Mouse (Mus musculus) retina, embryonic 14.5 days (tissue): ENCODE measurements around the gene Nrxn2.

Source experiments
- DNase-seq: peaks from one replicate; pipeline ENCODE4 v3.0.0-alpha.2; 2015; ENCODE audit warnings: low spot score

The Nrxn2 gene

DNA sequence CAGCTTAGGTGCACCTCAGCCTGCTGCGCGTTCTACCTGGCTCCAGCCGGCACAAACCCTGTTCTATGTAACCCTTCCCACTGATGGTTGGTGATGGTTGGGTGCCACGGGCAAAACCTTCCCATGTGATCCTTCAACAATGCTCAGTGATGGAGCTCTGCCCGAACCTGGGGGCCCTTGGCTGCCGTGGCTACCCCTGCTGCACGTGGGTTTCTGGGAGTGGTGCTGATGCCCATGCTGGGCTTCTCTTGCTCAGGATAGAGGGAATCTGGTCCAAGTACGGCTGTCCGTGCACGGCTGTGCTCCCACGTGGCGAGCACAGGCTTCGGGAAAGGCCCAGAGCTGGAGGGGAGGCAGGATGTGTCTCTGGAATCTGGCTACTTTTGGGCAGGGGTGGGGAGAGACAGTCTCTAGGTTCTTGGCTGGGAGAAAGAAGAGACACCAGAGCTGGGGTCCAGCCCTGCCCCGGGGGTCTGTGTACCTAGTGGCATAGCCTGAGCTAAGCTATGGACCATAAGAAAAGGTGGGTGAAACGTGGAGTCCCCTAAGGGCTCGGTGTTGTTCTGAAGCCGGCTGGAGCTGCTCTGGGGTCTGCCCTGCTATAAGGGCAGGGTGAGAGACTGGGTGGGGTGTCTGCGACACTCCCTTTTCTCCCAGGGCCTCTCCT, 76.1 kb downstream of the Nrxn2 start:
- DNase-seq, result no peak

DNA sequence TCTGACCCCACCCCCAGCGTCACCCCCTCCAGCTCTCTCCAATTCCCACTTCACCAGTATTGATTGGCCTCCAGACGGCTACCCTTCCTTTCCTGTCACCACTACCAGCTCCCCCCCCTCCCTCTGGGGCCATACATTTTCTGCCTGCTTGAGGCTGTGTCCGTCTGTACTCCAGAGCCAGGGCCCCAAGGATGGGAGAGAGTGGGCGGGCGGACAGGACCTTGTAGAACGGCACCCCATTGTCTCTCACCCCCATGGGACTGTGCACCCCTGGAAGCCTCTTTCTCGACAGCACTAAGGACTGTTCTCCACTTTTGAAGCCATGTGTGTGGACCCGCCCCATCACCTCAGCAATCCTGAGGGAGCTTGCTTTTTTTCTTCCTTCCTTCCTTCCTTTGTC, 77.2 kb downstream of the Nrxn2 start:
- no peak for DNase-seq

DNA sequence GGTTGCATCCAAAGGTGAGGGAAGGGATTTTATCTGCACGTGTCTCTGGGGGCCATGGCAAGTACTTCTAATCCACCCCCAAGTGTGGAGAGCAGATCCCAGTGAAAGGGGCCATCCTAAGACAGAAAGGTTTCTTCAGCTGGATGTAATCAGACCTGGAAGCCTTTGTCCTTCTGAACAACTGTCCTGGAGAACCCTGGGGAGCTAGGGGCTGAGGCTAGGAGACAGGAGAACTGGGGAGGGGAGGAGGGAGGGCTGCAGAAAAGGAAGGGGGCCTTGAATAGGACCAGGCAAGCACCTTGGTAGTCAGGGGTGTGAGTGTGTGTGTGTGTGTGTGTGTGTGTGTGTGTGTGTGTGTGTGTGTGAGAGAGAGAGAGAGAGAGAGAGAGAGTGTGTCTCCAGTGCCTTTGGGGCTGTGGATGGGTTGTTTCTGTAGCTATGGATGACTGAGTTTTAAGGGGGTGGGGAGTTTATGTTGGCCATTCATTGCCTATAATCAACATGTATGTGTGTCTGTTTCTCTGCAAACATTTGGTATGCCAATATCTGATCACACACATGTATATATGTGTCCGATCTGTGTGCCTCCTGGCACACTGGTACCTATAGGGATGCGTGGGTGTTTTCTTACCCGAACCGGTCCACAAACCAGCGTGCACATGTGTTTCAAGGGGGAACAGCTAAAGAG, 78.1 kb downstream of the Nrxn2 start:
- no peak for DNase-seq

DNA sequence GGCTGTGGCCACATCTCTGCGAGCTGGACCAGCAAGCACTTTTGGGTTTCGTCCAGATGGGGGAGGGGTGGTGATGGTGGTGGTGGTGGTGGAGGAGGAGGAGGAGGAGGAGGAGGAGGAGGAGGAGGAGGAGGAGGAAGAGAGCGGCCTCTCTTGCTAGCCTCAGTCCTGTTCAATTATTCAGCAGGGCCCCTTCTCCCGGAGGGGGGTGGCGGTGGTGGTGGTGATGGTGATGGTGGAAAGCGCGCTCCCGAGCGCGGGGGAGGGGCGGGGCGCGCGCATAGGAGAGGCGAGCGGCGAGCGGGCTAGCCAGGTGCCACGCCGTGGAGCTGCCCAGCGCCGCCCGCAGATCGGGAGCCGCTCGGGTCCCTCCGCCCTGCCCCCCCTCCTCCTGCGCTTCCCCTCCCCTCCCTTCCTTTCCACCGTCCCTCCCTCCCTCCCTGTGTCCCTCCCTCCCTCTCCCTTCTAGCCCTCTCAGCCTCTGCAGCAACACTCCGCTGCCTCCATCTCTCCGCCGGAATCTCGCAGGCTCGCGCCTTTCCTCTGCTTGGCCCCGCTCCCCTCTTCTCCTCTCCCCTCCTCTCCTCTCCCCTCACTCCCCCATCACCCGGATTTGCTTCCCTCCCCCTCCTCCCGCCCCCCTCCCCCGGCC, 78.7 kb downstream of the Nrxn2 start:
- peak; percentile 71 for DNase-seq

DNA sequence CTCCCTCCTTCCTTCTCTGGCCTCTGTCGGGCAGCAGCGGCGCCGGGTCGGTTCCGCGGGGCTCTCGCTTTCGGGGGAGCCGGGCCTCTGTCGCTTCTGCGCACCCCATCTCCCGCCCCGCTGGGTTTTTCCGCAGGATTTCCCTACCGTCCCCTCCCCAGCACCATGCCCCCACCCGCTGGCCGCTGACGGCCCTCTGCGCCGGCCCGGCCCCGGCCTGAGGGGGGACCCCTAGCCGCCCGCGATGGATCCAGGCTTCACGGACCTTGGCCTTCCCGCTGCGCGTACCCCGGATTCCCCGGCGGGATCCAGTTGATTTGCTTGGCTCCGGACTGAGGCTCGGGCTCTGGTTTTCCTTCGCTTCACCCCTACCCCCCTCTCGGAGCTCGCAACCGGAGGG, 79.3 kb downstream of the Nrxn2 start:
- no peak for DNase-seq

DNA sequence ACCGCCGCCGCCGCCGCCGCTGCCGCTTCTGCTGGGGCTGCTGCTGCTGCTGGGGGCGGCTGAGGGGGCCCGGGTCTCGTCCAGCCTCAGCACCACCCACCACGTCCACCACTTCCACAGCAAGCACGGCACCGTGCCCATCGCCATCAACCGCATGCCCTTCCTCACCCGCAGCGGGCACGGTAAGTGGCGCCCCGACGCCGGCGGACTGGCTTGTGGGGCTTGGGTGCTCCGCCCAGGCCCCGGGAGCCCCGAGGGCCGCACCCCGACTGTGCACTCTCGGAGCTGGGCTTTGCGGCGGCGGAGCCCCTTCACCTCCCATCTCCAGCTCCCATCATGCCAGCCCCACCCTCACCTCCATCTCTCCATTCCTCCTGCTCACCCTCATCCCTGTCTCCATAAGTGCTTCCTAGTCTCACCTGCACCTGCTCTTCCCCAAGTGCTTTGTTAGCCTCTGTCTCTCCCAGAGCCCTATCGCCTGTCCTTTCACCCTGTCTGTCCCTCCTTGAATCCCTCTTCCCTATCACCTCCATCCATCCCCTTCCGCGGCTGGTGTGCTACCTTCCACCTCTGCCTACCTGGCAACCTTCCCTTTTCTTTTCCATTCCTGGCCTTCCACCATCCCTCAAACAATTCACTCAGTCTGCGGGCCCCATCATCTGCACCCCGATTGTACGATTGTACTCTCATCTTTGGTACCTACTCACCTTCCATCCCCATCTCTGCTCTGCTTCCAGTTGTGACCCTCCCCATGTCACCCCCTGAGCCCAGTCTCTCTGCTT, 80.0 kb downstream of the Nrxn2 start:
- no peak for DNase-seq

DNA sequence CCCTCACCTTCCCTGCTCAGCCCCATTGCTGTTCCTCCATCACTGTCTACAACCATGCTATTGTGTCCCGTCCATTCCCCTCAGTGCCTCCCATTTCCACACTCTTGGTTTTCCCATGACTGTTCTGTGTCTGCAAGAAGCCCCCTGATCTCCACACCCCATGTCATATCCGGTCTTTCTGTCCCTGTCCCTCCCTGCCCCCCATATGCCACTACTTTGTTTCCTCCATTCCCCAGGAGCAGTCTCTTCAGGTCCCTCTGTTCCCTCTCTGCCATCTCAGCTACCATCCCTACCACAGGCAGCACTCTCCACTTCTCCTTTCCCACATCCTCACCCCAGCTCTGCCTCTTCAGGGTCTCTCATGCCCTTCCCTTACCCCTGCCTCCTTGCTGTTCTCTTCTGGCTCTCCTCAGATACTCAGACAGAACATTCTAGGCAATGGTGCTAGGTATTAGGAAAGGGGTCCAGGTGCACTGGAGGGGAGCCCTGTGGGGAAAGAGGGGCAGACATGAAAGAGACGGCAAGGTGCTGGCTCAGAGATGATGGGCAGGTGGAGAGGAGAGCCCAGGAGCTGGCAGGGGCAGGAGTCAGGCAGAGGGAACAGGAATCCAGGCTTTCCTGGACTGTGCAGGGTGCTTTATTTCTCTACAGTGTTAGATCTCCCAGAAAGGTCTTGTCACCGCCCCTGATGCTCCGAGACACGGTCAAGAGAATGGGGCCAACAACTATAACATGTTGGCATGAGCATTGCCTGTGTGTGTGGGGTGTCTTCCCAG, 81.5 kb downstream of the Nrxn2 start:
- DNase-seq, result no peak

DNA sequence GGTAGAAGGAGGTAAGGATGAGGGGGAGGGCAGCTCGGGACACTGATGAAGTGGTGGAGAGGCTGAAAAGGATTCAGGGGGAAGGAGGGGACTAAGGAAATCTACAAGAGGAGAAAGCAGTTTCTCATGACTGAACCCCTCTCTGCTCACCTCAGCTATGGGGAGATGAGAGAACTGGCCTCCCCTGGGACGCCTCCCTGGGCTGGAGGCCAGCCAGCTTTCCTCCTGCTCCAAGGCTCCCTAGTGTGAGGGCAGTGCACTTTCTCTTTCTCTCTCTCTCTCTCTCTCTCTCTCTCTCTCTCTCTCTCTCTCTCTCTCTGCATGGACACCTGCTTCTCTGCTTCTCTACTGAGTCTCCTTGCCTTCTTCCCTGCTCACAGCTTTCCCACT, 82.1 kb downstream of the Nrxn2 start:
- DNase-seq, result no peak

DNA sequence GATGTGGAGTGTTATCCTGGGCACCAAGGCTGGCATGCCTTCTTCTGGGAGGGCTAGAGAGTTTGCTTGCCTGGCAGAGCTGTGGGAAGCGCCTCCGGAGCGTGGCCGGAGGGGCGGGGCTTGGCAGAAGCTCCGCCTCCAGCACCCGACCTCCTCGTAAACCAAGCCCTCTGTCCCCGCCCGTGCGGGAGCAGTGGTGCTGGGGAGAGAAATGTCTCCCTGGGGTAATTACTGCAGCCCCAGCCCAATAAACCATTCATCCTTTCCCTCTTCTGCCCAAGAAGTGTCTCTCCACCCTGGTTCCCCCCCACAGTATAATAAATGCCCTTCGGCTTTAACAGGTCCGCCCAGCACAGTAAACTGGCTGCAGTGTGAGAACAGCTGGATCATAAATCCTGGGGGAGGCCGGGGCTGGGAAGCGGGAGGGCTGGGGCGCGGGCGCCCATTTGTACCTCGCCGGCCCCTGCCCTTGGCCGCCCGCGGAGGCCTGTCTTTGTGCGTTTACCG, 83.6 kb downstream of the Nrxn2 start:
- DNase-seq, result peak; percentile 77

DNA sequence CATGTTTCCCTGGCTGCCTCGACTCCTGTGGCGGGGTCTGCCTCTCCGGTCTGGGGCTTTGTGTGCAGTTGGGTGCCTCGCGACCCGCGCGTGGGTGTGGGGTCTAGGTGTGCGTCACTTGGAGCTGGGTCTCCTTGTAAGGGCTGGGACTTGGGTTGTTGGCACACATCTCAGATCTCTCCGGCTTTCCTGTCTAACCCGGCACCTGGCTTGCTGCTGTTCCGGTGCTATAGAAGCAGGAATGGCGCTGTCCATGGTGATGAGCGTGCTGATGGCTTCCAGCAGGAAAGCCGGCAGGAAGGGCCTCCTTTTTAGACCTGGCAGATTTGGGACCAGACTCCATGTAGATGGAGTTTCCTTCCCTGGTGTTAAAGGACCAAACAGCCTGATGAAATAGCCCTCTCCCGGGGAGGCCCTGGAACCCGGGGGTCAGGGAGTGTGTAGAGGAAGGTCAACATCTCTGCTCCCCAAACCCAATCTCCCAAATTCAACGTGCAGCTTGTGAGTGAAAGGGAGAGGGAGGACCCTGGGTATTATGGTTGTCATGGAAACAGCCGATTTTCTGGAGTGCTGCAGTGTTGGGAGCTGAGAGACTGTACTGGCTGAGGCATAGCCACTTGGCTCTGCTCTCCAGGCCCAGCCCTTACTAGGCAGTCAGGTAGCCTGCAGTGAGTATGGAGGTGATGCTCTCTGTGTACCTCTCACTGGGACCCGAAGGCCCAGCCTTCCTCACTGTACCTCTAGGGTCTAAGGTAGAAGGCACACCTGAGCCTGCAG, 84.2 kb downstream of the Nrxn2 start:
- DNase-seq, result peak; percentile 80

DNA sequence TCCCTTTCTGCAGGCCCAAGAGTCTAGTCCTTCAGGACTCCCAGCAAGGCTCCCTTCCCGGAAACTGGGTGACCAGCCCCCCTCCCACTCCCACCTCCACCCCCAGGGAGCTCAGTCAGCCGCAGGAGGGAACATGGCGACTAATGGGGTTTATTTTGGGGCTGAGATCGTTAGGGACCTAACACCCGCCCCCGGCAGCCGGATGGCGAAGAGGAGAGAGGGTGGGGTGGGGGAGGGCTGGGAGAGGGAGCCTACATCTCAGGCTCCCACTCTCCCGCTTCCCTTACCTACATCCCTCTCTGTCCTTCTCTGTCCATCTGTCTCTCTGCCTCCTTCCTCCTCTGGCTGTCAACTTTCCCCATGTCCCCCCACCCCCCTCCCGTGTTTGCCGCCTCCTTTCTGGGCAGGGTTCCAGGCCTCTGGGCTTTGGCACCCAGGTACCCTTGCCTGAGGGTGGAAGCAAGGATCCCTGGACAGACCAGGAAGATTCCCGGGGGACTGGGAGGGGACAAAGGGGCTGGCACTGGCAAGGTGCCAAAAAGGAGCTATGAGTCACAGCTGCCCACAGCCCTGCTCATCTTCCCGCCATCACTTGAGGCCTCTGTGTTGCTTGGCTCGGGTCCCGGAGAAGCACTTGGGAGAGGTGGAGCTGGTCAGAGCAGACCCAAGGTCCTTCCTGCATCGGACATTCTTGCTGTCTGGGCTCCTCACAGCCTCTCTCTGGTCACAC, 85.6 kb downstream of the Nrxn2 start:
- DNase-seq, result no peak

DNA sequence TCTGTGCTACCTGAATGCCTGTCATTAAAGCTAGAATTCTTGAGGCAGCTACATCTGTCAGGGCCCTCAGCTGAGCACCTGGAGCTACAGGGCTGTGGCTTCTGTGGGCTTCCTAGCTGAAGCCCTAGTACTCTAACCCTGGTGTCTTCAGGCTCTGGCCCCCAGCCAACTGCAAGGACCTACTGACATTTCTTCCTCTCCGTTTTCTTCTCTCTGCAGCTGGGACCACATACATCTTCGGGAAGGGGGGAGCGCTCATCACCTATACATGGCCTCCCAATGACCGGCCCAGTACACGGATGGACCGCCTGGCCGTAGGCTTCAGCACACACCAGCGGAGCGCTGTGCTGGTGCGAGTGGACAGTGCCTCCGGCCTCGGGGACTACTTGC, 86.1 kb downstream of the Nrxn2 start:
- DNase-seq, result no peak

DNA sequence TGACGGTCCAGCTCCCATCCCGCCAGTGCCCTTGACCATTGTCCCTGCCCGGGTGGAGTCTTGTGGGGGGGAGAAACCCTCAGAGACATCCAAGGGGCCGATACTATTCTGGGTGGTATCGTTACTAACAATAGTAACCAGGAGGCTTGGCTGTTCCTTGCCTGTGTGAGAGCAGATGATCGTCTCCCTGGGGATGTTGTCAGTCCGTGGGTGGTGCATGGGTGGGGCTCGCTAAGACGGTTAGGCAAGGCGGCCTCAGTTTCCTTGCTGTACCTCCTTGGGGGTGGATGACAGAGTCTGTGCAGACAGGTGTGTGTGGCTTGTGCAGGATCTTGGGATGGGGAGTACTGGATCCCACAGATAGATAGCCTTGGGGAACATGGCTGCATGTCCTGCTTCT, 88.9 kb downstream of the Nrxn2 start:
- no peak for DNase-seq

DNA sequence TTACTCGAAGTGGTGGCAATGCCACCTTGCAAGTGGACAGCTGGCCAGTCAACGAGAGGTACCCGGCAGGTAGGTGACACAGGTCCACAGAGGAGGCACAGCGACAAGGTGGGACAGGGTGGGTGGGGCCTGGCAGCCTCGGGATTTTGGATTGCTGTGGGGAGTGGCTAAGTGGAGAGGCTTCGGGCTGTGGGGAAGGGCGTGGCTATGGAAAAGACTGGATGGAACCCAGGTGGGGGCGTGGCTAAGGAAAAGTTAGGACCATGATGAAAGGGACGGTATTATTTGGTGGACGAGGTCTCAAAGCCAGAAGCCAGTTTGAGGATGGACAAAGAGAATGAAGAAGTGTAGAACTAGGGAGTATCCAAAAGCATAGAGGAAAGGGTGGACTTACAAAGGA, 91.3 kb downstream of the Nrxn2 start:
- DNase-seq, result no peak

DNA sequence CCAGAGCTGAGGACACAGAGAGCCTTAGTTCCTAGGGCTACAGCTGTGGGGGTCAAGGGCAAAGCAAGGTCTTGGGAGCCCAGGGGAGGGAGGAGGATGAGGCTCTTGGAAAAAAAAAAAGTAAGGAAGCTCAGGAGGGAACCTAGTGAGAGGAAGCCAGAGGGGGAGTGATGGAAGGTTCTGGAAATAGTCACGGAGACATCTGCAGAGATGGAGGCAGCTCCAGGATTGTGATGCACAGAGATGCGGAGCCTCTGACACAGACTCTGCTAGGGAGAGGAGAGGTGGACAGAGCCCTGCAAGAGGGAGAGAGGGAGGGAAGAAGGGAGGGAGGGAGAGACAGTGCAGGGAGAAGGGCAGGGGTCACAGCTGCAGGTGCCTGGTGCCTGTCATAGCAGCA, 92.0 kb downstream of the Nrxn2 start:
- no peak for DNase-seq

DNA sequence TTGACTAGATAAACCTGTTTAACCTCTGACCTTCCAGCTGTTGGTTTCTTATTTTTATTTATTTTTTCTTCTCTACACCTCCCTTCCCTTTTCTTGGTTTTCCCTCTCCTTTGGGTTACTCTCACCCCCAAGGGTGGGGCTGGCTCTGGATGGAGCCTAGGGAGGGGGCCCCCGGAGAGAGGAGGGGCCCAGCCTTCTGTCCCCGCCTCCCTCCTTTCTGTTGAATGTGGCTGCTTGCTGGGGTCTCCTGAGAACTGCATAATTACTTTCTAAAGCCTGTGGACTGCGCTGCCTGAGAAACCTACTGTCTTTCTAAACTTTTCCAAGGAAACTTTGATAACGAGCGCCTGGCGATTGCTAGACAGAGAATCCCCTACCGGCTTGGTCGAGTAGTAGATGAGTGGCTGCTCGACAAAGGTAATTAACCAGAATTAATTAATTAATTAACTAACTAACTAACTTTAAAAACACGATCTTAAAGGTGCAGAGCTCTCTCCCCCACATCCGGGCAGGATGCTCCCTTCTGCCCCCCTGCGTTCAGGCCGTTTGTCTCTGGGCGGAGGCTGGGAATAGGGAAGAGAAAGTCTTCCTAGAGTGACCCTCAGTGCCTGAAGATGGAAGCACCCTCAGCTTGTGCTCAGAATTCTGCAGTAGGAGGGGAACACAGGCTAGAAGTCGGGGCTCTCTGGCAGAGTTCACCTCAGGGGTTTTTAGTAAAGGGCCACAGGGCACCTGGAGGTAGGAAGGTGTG, 95.0 kb downstream of the Nrxn2 start:
- DNase-seq, result no peak

DNA sequence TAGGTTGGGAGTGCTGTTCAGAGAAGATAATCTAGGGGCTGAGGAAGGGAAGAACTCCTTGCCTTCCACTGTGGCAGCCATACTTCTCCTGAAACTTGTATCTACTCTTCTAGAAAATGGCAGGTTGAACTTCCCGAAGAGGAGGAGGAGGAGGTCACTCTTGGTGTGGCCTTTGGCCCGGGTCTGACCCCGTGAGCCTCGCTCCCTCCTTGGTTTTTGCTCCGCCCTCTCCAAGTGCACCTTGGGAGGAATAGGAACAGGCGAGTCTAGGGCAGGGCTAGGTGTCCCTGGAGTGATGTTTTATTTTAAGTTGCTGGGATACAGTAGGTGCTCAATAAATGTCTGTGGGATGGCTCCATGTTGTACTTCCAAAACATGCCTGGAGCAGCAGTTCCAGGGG, 96.4 kb downstream of the Nrxn2 start:
- no peak for DNase-seq

DNA sequence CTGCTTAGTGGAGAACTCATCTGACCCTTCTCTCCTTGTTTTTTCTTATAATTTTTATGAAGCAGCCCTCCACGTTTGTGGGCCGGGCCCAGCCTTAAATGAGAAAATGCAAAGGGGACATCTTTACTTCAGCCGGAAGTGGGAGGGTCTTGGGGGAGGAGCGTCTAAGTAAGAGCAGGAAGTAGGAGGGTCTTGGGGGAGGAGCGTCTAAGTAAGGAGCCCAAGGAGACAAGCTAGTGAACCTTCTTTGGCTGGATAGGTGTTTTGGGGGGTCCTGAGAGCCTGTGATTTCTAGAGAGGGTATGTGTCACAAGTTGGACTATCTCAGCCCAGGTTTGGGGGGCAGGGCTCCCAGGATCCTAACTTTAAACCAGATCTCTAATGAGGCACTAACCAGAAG, 96.9 kb downstream of the Nrxn2 start:
- DNase-seq, result no peak

DNA sequence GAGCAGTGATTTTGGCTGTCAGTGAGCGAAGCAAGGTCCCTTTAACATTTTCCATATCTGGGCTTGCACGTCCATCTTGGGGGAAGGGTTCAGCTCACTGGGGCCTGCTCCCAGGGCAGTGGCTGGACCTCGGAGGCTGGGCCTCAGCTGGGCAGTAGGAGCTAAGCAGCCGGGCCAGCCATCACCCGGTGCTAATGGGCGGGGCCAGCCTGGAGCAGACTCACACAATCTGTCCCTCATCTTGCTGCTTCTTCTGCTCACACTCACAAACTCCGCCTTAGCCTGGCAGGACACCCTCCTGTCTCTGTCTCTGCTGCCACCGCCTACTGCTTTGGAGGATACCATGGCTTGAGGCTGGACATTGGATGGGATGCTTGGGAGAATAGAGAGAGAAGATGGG, 97.6 kb downstream of the Nrxn2 start:
- no peak for DNase-seq

DNA sequence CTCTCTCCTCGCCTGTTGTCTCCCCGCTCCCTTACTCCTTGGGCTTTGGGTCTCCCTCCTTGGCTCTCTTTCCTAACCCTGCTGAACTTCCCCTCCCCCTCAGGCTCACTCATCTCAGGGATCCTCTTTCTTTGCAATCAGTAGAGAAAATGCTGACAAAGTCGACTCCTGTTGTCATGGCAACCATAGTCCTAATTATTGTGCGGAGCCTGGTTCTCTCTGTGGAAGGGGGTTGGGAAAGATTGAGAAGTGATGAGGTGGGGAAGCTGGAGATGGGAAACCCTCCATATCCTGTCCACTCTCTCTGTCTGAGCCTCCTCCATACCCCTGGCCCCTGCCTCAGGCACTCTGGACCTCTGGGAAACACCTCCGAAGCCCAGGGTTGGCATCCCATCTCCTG, 100.1 kb downstream of the Nrxn2 start:
- no peak for DNase-seq
